Mouse (Mus musculus) liver, embryonic 16.5 days (tissue): ENCODE results near the gene Stxbp1. TPM values are rescaled to one million over a fixed set of nuclear protein-coding genes. Genes with fewer than 3 reads are reported as not detected.

Experiments
- ATAC-seq: fragments of 200-750 bp; cut with Nextera tagmentation; 2 replicates; pipeline ENCODE4 v1.8.0; 2017; ENCODE audit warnings: low read depth, mild to moderate bottlenecking, moderate number of reproducible peaks, moderate library complexity
- H3K27ac ChIP-seq: fragments of 300-500 bp; sonication (generic); 2 replicates; pipeline ENCODE4 v1.5.1; 2014; ENCODE audit warnings: mild to moderate bottlenecking, low read length
- H3K27me3 ChIP-seq: fragments of 300-500 bp; sonication (generic); 2 replicates; pipeline ENCODE4 v1.6.1; 2014; ENCODE audit warnings: low read depth, low read length, mixed read lengths; ENCODE audit not compliant: control insufficient read depth, insufficient read depth
- H3K36me3 ChIP-seq: fragments of 300-500 bp; sonication (generic); 2 replicates; pipeline ENCODE4 v1.6.1; 2014; ENCODE audit warnings: mild to moderate bottlenecking; ENCODE audit not compliant: control insufficient read depth, insufficient read depth
- H3K4me1 ChIP-seq: fragments of 300-500 bp; sonication (generic); 2 replicates; pipeline ENCODE4 v1.6.1; 2014; ENCODE audit warnings: low read depth, low read length, mixed read lengths; ENCODE audit not compliant: control insufficient read depth
- H3K4me2 ChIP-seq: fragments of 300-500 bp; sonication (generic); 2 replicates; pipeline ENCODE4 v1.6.1; 2014; ENCODE audit warnings: low read depth, low read length, mixed read lengths
- H3K4me3 ChIP-seq: fragments of 300-500 bp; sonication (generic); 2 replicates; pipeline ENCODE4 v1.5.1; 2014; ENCODE audit warnings: low read depth, mild to moderate bottlenecking, low read length
- H3K9ac ChIP-seq: fragments of 300-500 bp; sonication (generic); 2 replicates; pipeline ENCODE4 v1.6.1; 2014; ENCODE audit warnings: low read depth, low read length
- H3K9me3 ChIP-seq: fragments of 300-500 bp; sonication (generic); replicated peaks from 2 replicates; pipeline ENCODE4 v1.6.1; 2016; ENCODE audit warnings: low read length; ENCODE audit not compliant: control insufficient read depth
- WGBS: fragments of 180-500 bp; shearing (Covaris S2); extraction: QIAGEN DNeasy Blood & Tissue Kit; methylation state at CpG from one replicate; pipeline ENCODE4 v1.1.7; 2014; ENCODE audit not compliant: insufficient replicate concordance; 5-methylcytosine and 5-hydroxymethylcytosine counted together
- polyA plus RNA-seq: library from polyadenylated mRNA; unstranded; fragments of >200 nt; fragmentation: Nextera tagmentation; extraction: Ambion mirVana; gene quantifications from 2 replicates; pipeline ENCODE4 v1.2.1, GENCODE M21; 2015

Gene Stxbp1
- polyA plus RNA-seq, 1 experiment from 2014 or later = 2.9 TPM

DNA sequence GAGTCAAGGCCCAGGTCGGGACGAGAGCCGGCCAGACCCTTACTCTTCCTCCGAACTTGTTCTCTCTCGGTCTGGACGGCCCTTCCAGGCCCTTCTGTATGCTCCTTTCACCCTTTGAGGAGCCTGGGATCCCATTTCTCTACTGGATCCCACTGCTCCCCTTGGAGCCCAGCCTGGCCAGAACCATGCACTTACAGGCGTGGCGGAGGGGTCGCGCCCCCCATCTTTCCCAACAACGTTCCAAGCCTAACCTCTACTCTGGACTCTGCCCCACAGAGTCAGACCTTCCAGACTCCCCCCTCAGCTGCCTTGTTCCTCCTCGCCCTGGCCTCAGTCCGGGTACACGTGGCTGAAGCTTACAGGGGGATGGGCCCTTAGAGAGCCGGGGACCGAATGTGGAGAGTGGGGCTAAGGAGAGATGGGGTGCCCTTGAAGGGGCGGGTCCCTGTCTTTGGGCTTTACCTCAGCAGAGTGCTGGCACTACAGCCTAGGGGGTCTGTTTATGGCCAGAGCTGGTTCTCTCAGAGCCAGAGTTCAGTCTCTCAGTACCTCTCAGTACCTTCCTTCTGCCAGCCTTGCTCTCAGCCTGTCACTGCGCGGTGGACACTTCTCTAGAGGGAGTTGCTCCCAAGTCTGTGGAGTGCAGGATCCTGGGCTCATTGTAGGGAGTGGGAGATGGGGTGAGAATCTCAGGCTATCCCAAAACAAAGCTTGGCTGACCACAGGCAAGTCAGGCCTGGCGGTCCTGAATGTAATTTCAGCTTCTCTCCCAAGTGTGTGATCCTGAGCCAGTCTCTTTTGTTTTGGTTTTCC lies 29.7 kb upstream of the Stxbp1 start:
- peaks cover 3% of the 10 kb centered on the region for H3K27me3 ChIP-seq
- peak overlapping the region; percentile 86 for H3K4me2 ChIP-seq
- peaks cover 42% of the 10 kb centered on the region for H3K4me1 ChIP-seq
- H3K36me3 ChIP-seq = no peaks in the 10 kb centered on the region
- H3K9me3 ChIP-seq = no peaks in the 10 kb centered on the region
- 3% methylated on average over 20 of the region's 20 CpGs for WGBS
- peak overlapping the region; percentile 65 for H3K9ac ChIP-seq
- peak overlapping the region; percentile 68 for H3K4me3 ChIP-seq
- H3K27ac ChIP-seq = no peak overlapping the region
- peak; percentile 14; the same call in 1 of the 2 replicates for ATAC-seq

DNA sequence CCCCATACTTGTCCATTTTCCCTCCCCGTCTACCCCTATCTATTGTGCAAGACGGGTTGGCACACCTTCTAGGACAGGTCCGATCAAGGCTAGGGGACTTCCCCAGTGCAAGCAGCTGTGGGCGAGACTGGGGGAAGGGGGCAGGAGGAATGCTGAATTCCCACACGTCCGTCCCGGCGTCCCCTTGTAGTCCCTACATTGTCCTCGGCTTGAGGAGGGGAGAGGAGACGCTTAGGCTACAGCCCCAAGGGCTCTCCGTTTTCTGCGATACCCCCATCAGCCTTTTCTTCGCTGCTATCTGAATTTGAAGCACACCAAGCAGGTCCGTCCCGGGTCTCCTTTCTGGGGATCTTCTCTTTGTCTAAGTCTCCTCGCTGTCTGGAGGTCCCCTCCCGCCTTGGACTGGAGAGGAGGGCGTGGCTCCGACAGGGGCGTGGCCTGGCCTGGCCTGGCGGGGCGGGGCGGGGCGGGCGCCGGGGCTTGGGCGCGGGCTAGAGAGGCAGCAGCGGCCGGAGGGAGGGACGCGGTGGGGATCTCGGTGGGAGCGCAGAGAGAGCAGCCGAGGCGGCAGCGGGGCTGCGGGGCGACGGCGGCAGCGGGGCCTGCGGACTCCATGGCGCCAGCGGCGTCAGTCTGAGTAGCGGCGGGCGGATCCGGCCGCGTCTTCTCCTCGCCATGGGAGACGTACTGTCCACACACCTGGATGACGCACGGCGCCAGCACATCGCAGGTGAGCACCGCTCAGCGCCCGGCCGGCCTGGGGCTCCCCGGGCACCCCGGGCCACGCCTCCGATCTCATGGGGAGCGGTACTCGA lies 28.8 kb upstream of the Stxbp1 start, which contains the start of gene Fam129b:
TSS of gene Fam129b (plus strand) at position 440 of the 815 bp plus-strand sequence.
- no peaks in the 10 kb centered on the region for H3K36me3 ChIP-seq
- WGBS = under 1% methylated on average over 68 of the region's 68 CpGs
- H3K4me1 ChIP-seq = peaks cover 35% of the 10 kb centered on the region
- H3K27ac ChIP-seq = peak within 1 kb of the TSS; percentile 29; the same call in 1 of the 2 replicates
- peak within 1 kb of the TSS; percentile 65 for H3K9ac ChIP-seq
- ATAC-seq = peak; percentile 84
- peak within 1 kb of the TSS; percentile 86 for H3K4me2 ChIP-seq
- H3K27me3 ChIP-seq = peaks cover 3% of the 10 kb centered on the region
- peak within 1 kb of the TSS; percentile 68 for H3K4me3 ChIP-seq
- no peaks in the 10 kb centered on the region for H3K9me3 ChIP-seq

DNA sequence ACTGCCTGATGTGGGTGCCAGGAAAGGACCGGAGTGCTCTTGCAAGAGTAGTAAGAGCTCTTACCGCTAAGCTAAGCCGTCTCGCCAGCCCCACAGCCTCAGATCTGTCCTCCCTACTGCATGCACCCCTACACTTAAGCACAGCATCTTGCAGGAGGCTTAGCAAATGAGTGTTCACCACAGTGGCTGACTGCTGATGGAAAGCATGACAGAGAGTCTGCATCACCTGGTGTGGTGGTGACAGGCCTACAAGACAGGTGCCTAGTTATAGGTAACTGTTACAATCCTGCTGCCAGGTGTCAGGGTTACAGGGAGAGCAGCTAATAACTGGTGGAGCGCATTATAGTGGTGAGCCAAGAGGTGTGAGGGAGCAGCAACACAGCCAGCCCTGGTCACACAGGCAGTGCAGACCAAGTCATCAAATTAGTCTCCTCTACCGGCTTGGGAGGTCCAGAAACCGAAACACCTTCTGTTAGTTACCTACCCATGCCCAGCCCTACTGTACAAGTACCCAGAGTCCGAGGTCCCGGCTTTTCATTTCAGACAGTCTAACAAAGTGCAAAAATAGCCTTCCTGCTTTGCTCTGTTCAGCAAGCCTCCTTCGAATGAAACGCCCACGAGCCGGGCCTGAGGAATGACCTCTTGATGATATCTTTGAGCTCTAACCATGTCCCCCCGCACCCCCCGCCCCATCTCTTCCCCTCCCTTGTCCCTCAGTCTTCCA lies 28.1 kb upstream of the Stxbp1 start:
- Histone ChIP-seq H3K9ac (peak overlapping the region; percentile 51), H3K27me3 (peaks cover 3% of the 10 kb centered on the region), H3K27ac (no peak overlapping the region; the same call in 1 of the 2 replicates), H3K36me3 (no peaks in the 10 kb centered on the region), H3K9me3 (no peaks in the 10 kb centered on the region), H3K4me2 (peak overlapping the region; percentile 86), H3K4me3 (peak overlapping the region; percentile 68), H3K4me1 (peaks cover 35% of the 10 kb centered on the region)
- no peak for ATAC-seq
- 21% methylated on average over 15 of the region's 15 CpGs for WGBS

DNA sequence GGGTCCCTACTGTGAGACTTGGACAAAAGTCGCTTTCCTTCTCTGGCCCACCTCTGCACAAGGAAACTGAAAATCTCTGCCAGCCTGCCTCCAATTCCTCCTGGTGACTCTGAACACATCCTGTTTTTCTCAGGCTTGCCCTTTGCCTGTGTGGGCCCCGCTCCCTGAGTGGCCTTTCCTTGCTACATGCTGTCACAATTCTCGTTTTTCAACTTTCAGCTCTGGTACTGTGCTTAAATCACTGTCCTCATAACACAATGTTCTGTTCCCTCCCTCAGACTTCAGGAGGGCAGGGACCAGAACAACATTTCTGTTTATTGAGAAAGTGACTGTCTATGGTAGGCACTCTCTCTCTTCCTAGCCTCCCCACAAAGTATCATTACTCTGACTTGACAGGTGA lies 27.0 kb upstream of the Stxbp1 start:
- Histone ChIP-seq H3K4me1 (peaks cover 35% of the 10 kb centered on the region), H3K27me3 (peaks cover 3% of the 10 kb centered on the region), H3K36me3 (no peaks in the 10 kb centered on the region), H3K9ac (no peak overlapping the region), H3K4me2 (no peak overlapping the region), H3K9me3 (no peaks in the 10 kb centered on the region), H3K27ac (no peak overlapping the region), H3K4me3 (no peak overlapping the region)
- ATAC-seq = no peak
- WGBS = 54% methylated on average over 3 of the region's 3 CpGs

DNA sequence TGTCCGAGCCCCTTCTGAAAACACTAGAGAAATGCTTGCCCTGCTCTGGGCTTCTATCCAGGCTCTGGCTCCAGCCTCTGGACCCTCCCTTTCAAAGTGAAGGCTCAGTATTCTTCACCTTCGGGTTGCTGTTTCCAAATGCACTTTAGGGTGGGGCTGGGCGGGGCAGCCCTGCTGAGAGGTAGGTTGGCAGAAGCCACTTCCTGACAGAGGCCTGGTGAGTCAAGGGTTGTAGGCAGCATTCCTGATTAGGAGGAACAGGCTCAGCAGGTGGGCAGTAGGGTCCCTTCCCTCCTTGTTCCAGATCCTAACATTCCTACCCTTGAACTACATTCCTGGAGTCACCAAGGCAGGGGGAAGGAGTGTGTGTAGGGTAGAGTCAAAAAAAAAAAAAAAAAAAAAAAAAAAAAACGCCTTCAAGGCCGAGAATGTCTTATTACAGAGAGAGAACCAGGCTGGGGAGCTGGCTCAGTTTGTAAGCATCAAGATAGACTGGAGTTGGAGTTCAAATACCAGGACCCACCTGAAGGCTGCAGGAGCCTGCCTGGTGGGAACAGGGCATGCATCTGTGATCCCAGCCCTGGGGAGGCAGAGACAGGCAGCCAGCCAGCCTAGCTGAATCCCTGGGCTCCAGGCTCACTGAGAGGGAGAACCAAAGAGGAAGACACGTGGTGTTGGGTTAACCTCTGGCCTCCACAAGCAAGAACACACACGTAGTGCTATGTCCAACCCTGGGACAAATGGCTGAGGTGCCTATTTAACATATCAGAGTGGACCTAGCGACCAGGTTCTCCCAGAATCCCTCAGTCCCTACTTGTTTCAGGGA lies 23.4 kb upstream of the Stxbp1 start:
- H3K9ac ChIP-seq = no peak overlapping the region
- H3K27me3 ChIP-seq = no peaks in the 10 kb centered on the region; the same call in 1 of the 2 replicates
- H3K4me2 ChIP-seq = no peak overlapping the region
- WGBS = 34% methylated on average over 8 of the region's 8 CpGs
- H3K36me3 ChIP-seq = no peaks in the 10 kb centered on the region
- peak; percentile 25; the same call in 1 of the 2 replicates for ATAC-seq
- no peak overlapping the region for H3K27ac ChIP-seq
- H3K4me3 ChIP-seq = no peak overlapping the region
- H3K9me3 ChIP-seq = no peaks in the 10 kb centered on the region
- H3K4me1 ChIP-seq = peaks cover 14% of the 10 kb centered on the region

DNA sequence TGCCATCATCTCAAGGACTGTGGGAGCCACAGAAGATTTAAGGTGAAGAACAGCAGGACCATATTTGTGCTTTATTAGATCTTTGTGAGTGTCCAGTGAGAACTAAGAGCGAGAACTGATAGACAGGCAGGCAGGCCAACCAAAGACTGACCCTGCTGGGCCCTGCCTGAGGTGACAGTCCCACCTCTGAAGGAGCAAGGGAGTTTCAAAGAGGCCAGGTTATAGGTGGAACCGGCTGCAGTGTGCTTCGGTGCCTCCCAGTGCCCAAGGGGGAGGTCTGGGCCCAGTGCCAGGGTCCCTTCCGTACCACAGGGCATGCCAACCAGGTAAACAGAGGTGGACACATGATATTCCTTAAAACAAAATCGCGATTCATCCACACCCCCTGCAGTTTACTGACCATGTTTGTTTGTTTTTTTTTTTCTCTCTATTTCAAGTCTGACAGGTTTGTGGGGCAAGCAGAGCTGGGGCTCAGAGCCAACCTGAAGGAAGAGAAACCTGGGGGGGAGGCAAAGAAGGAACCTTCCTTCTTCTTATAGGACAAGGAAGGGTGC lies 22.8 kb upstream of the Stxbp1 start:
- H3K27me3 ChIP-seq = no peaks in the 10 kb centered on the region
- H3K27ac ChIP-seq = no peak overlapping the region
- 56% methylated on average over 6 of the region's 6 CpGs for WGBS
- H3K9me3 ChIP-seq = no peaks in the 10 kb centered on the region
- H3K4me1 ChIP-seq = peaks cover 9% of the 10 kb centered on the region
- H3K9ac ChIP-seq = no peak overlapping the region
- no peak overlapping the region for H3K4me2 ChIP-seq
- H3K4me3 ChIP-seq = no peak overlapping the region
- no peaks in the 10 kb centered on the region for H3K36me3 ChIP-seq
- ATAC-seq = no peak

DNA sequence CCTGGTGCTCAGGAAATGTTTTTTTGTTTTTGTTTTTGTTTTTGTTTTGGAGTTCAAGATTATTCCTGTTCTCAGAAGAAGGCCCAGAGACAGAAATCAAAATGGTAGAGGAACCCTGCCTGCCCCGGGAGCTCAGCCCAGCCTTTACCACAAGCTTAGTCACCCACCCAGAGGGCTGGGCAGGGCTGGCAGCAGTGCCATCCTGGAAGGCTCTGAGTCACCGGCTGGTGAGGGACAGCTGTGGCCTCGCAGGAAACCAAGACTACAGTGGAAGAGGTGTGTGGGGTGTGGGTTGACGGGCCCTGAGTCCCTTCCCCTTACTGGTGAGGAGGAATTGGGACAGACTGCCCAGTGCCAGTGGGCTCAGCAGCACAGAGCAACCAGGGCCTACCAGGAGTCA lies 20.3 kb upstream of the Stxbp1 start:
- peaks cover 9% of the 10 kb centered on the region for H3K4me1 ChIP-seq
- H3K36me3 ChIP-seq = no peaks in the 10 kb centered on the region
- no peak overlapping the region for H3K27ac ChIP-seq
- ATAC-seq = no peak
- no peak overlapping the region for H3K4me3 ChIP-seq
- H3K9ac ChIP-seq = no peak overlapping the region
- no peak overlapping the region for H3K4me2 ChIP-seq
- no peaks in the 10 kb centered on the region for H3K27me3 ChIP-seq
- WGBS = 35% methylated on average over 4 of the region's 4 CpGs
- H3K9me3 ChIP-seq = no peaks in the 10 kb centered on the region

DNA sequence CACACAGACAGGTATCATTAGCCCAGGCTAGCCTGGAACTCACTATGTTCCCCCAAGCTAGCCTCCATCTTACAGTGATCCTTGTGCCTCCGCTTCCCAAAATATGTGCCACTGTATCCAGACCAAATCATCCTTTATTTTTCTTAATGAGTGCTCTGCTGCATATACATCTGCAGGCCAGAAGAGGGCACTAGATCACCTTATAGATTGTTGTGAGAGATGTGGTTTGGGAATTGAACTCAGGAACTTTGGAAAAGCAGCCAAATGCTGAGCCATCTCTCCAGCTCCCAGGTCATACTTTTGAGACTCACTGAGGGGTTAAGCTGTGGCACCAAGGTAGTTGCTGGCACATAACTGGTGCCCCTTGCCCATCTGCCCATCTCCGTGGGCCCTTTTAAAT lies 17.7 kb upstream of the Stxbp1 start:
- Histone ChIP-seq H3K9ac (no peak overlapping the region), H3K4me2 (no peak overlapping the region), H3K27me3 (no peaks in the 10 kb centered on the region), H3K9me3 (no peaks in the 10 kb centered on the region), H3K4me3 (no peak overlapping the region), H3K27ac (peak overlapping the region; percentile 61), H3K36me3 (no peaks in the 10 kb centered on the region), H3K4me1 (no peaks in the 10 kb centered on the region; the same call in 1 of the 2 replicates)
- 47% methylated on average over 2 of the region's 2 CpGs for WGBS
- no peak for ATAC-seq
